Mouse (Mus musculus): ENCODE results near the gene Hoxc6. TPM values are rescaled to one million over a fixed set of nuclear protein-coding genes. Genes with fewer than 3 reads are reported as not detected.
A peak's percentile ranks its signal among the peaks of the same experiment; 100 is the strongest.

Gene Hoxc6
- polyA plus RNA-seq, 1 experiment from 2014 or later, result not detected

- H3K9ac ChIP-seq (ENCODE audit: low read depth, low read length), result no peak overlapping the region
- H3K4me2 ChIP-seq (ENCODE audit: low read length), result no peak overlapping the region
- peaks cover 2% of the 10 kb centered on the region; the same call in 1 of the 2 replicates for H3K4me1 ChIP-seq (ENCODE audit: control insufficient read depth, insufficient read depth, low read length)
- no peak for ATAC-seq
- no peak overlapping the region for H3K4me3 ChIP-seq (ENCODE audit: low read depth, low read length)
- no peaks in the 10 kb centered on the region for H3K36me3 ChIP-seq (ENCODE audit: control insufficient read depth, insufficient read depth, low read length)
- H3K27me3 ChIP-seq (ENCODE audit: control insufficient read depth, insufficient read depth, low read depth, low read length), result peaks cover 85% of the 10 kb centered on the region
- H3K27ac ChIP-seq (ENCODE audit: low read length), result no peak overlapping the region
- no peaks in the 10 kb centered on the region for H3K9me3 ChIP-seq (replicated peaks; ENCODE audit: control insufficient read depth, low read length, poor library complexity, severe bottlenecking)
- WGBS, result under 1% methylated on average over 10 of the region's 10 CpGs
Measured at GRCm38 (mm10) chr15:102984521-102984920, 13.5 kb upstream of the Hoxc6 start.

GRCm38 (mm10) chr15:102984925-102985324 lies 13.1 kb upstream of the Hoxc6 start:
- 2% methylated on average over 3 of the region's 3 CpGs for WGBS
- Histone ChIP-seq H3K36me3 (ENCODE audit: control insufficient read depth, insufficient read depth, low read length) (no peaks in the 10 kb centered on the region), H3K4me2 (ENCODE audit: low read length) (no peak overlapping the region), H3K4me3 (ENCODE audit: low read depth, low read length) (no peak overlapping the region), H3K27me3 (ENCODE audit: control insufficient read depth, insufficient read depth, low read depth, low read length) (peaks cover 85% of the 10 kb centered on the region), H3K4me1 (ENCODE audit: control insufficient read depth, insufficient read depth, low read length) (peaks cover 2% of the 10 kb centered on the region; the same call in 1 of the 2 replicates), H3K9ac (ENCODE audit: low read depth, low read length) (no peak overlapping the region), H3K9me3 (replicated peaks; ENCODE audit: control insufficient read depth, low read length, poor library complexity, severe bottlenecking) (no peaks in the 10 kb centered on the region), H3K27ac (ENCODE audit: low read length) (no peak overlapping the region)
- no peak for ATAC-seq

GRCm38 (mm10) chr15:102987124-102987833 lies 10.8 kb upstream of the Hoxc6 start:
- WGBS, result 4% methylated on average over 21 of the region's 21 CpGs
- no peak overlapping the region for H3K4me3 ChIP-seq (ENCODE audit: low read depth, low read length)
- H3K4me2 ChIP-seq (ENCODE audit: low read length), result no peak overlapping the region
- H3K4me1 ChIP-seq (ENCODE audit: control insufficient read depth, insufficient read depth, low read length), result no peaks in the 10 kb centered on the region; the same call in 1 of the 2 replicates
- H3K9ac ChIP-seq (ENCODE audit: low read depth, low read length), result no peak overlapping the region
- no peaks in the 10 kb centered on the region for H3K36me3 ChIP-seq (ENCODE audit: control insufficient read depth, insufficient read depth, low read length)
- ATAC-seq, result peak; percentile 45; the same call in 1 of the 2 replicates
- H3K9me3 ChIP-seq (replicated peaks; ENCODE audit: control insufficient read depth, low read length, poor library complexity, severe bottlenecking), result no peaks in the 10 kb centered on the region
- peaks cover 93% of the 10 kb centered on the region for H3K27me3 ChIP-seq (ENCODE audit: control insufficient read depth, insufficient read depth, low read depth, low read length)
- H3K27ac ChIP-seq (ENCODE audit: low read length), result no peak overlapping the region

GRCm38 (mm10) chr15:102988078-102988477 lies 10.0 kb upstream of the Hoxc6 start:
- WGBS, result 15% methylated on average over 5 of the region's 5 CpGs
- Histone ChIP-seq H3K4me2 (ENCODE audit: low read length) (no peak overlapping the region), H3K9ac (ENCODE audit: low read depth, low read length) (no peak overlapping the region), H3K27ac (ENCODE audit: low read length) (no peak overlapping the region), H3K9me3 (replicated peaks; ENCODE audit: control insufficient read depth, low read length, poor library complexity, severe bottlenecking) (no peaks in the 10 kb centered on the region), H3K36me3 (ENCODE audit: control insufficient read depth, insufficient read depth, low read length) (no peaks in the 10 kb centered on the region), H3K27me3 (ENCODE audit: control insufficient read depth, insufficient read depth, low read depth, low read length) (peaks cover 94% of the 10 kb centered on the region), H3K4me3 (ENCODE audit: low read depth, low read length) (no peak overlapping the region), H3K4me1 (ENCODE audit: control insufficient read depth, insufficient read depth, low read length) (no peaks in the 10 kb centered on the region; the same call in 1 of the 2 replicates)
- ATAC-seq, result no peak

GRCm38 (mm10) chr15:102990461-102991397 lies 7.3 kb upstream of the Hoxc6 start, which contains the start of gene Hoxc8:
TSS of gene Hoxc8 (plus strand) at chr15:102990607.
- no peaks in the 10 kb centered on the region; the same call in 1 of the 2 replicates for H3K4me1 ChIP-seq (ENCODE audit: control insufficient read depth, insufficient read depth, low read length)
- peaks cover 88% of the 10 kb centered on the region for H3K27me3 ChIP-seq (ENCODE audit: control insufficient read depth, insufficient read depth, low read depth, low read length)
- H3K36me3 ChIP-seq (ENCODE audit: control insufficient read depth, insufficient read depth, low read length), result no peaks in the 10 kb centered on the region
- no peak within 1 kb of the TSS for H3K9ac ChIP-seq (ENCODE audit: low read depth, low read length)
- no peak within 1 kb of the TSS for H3K27ac ChIP-seq (ENCODE audit: low read length)
- H3K4me2 ChIP-seq (ENCODE audit: low read length), result no peak within 1 kb of the TSS
- no peak within 1 kb of the TSS for H3K4me3 ChIP-seq (ENCODE audit: low read depth, low read length)
- no peaks in the 10 kb centered on the region for H3K9me3 ChIP-seq (replicated peaks; ENCODE audit: control insufficient read depth, low read length, poor library complexity, severe bottlenecking)
- no peak for ATAC-seq
- WGBS, result under 1% methylated on average over 65 of the region's 69 CpGs

GRCm38 (mm10) chr15:102991782-102992181 lies 6.3 kb upstream of the Hoxc6 start:
- no peak for ATAC-seq
- H3K4me2 ChIP-seq (ENCODE audit: low read length), result no peak overlapping the region
- H3K4me1 ChIP-seq (ENCODE audit: control insufficient read depth, insufficient read depth, low read length), result no peaks in the 10 kb centered on the region; the same call in 1 of the 2 replicates

GRCm38 (mm10) chr15:102992206-102992605 lies 5.9 kb upstream of the Hoxc6 start:
- H3K4me2 ChIP-seq (ENCODE audit: low read length), result no peak overlapping the region
- under 1% methylated on average over 11 of the region's 11 CpGs for WGBS

More at GRCm38 (mm10) chr15:102991782-102992181, 6.3 kb upstream of the Hoxc6 start:
- H3K4me3 ChIP-seq (ENCODE audit: low read depth, low read length), result no peak overlapping the region
- 2% methylated on average over 7 of the region's 7 CpGs for WGBS
- H3K27ac ChIP-seq (ENCODE audit: low read length), result no peak overlapping the region
- peaks cover 88% of the 10 kb centered on the region for H3K27me3 ChIP-seq (ENCODE audit: control insufficient read depth, insufficient read depth, low read depth, low read length)
- H3K9ac ChIP-seq (ENCODE audit: low read depth, low read length), result no peak overlapping the region
- H3K9me3 ChIP-seq (replicated peaks; ENCODE audit: control insufficient read depth, low read length, poor library complexity, severe bottlenecking), result no peaks in the 10 kb centered on the region
- H3K36me3 ChIP-seq (ENCODE audit: control insufficient read depth, insufficient read depth, low read length), result no peaks in the 10 kb centered on the region

GRCm38 (mm10) chr15:102992863-102993262 lies 5.2 kb upstream of the Hoxc6 start:
- Histone ChIP-seq H3K4me3 (ENCODE audit: low read depth, low read length) (no peak overlapping the region), H3K4me2 (ENCODE audit: low read length) (no peak overlapping the region), H3K27me3 (ENCODE audit: control insufficient read depth, insufficient read depth, low read depth, low read length) (peaks cover 85% of the 10 kb centered on the region), H3K27ac (ENCODE audit: low read length) (no peak overlapping the region), H3K4me1 (ENCODE audit: control insufficient read depth, insufficient read depth, low read length) (no peaks in the 10 kb centered on the region; the same call in 1 of the 2 replicates), H3K36me3 (ENCODE audit: control insufficient read depth, insufficient read depth, low read length) (no peaks in the 10 kb centered on the region), H3K9me3 (replicated peaks; ENCODE audit: control insufficient read depth, low read length, poor library complexity, severe bottlenecking) (no peaks in the 10 kb centered on the region), H3K9ac (ENCODE audit: low read depth, low read length) (no peak overlapping the region)
- WGBS, result 3% methylated on average over 3 of the region's 3 CpGs
- ATAC-seq, result no peak

More at GRCm38 (mm10) chr15:102992206-102992605, 5.9 kb upstream of the Hoxc6 start:
- Histone ChIP-seq H3K27ac (ENCODE audit: low read length) (no peak overlapping the region), H3K4me1 (ENCODE audit: control insufficient read depth, insufficient read depth, low read length) (no peaks in the 10 kb centered on the region; the same call in 1 of the 2 replicates), H3K9me3 (replicated peaks; ENCODE audit: control insufficient read depth, low read length, poor library complexity, severe bottlenecking) (no peaks in the 10 kb centered on the region), H3K27me3 (ENCODE audit: control insufficient read depth, insufficient read depth, low read depth, low read length) (peaks cover 87% of the 10 kb centered on the region), H3K9ac (ENCODE audit: low read depth, low read length) (no peak overlapping the region), H3K4me3 (ENCODE audit: low read depth, low read length) (no peak overlapping the region), H3K36me3 (ENCODE audit: control insufficient read depth, insufficient read depth, low read length) (no peaks in the 10 kb centered on the region)
- ATAC-seq, result no peak

All from midbrain, embryonic 16.5 days (tissue).